Mouse (Mus musculus) Patski (cell line): ENCODE results near the gene Bcat1. TPM values are rescaled to one million over a fixed set of nuclear protein-coding genes. Genes with fewer than 3 reads are reported as not detected.

ENCODE experiments used
- ATAC-seq: fragments of 100-300 bp; one replicate; pipeline ENCODE4 v1.8.0; 2021
- CTCF ChIA-PET: fragments of 350-600 bp; sonication (Branson Sonifier 250); formaldehyde crosslinking; loops from one replicate; lab custom pipeline; 2022; ENCODE audit warnings: inconsistent platforms; lab: Charles Lee
- POLR2A ChIA-PET: fragments of 350-600 bp; sonication (Branson Sonifier 250); formaldehyde crosslinking; loops from one replicate; lab custom pipeline; 2022; ENCODE audit warnings: antibody characterized with exemption, inconsistent platforms; lab: Charles Lee
- DNase-seq: peaks from one replicate; pipeline ENCODE4 v3.0.0-alpha.2; 2011; ENCODE audit warnings: low read depth, low spot score
- H3K27me3 ChIP-seq: fragments of 371-371 bp; one replicate; pipeline ENCODE4 v1.5.1; 2021
- CTCF ChIP-seq: fragments of 100-300 bp; IDR thresholded peaks from one replicate; pipeline ENCODE4 v1.5.1; 2021
- in situ Hi-C: fragments of 300-500 bp; cut with MboI; formaldehyde crosslinking; loops from 3 replicates; pipeline ENCODE4 v1.11.1; 2018; ENCODE audit warnings: low pct_unique_long_range_greater_than_20kb, mixed read lengths
- polyA plus RNA-seq: library from polyadenylated mRNA; unstranded; gene quantifications from one replicate; pipeline ENCODE4 v1.2.3, GENCODE M21; 2021

Bcat1 gene
- polyA plus RNA-seq, 1 experiment from 2014 or later = 57.1 TPM

- DNase-seq = peak; percentile 34
- no peak for TF ChIP-seq CTCF
- peak; percentile 88 for ATAC-seq
- in situ Hi-C loops = no loop called here
- H3K27me3 ChIP-seq = no peaks in the 10 kb centered on the region
- CTCF ChIA-PET = no interaction called here
- POLR2A ChIA-PET = no interaction called here
These were observed 40.6 kb downstream of the Bcat1 start for GRCm38 (mm10) chr6:145035412-145035811.

GRCm38 (mm10) chr6:145030587-145030986 lies 45.4 kb downstream of the Bcat1 start:
- in situ Hi-C loops = no loop called here
- DNase-seq = no peak
- POLR2A ChIA-PET = no interaction called here

GRCm38 (mm10) chr6:145023990-145024389 lies 52.0 kb downstream of the Bcat1 start:
- TF ChIP-seq CTCF = no peak
- in situ Hi-C loops = no loop called here
- CTCF ChIA-PET = interaction anchor here (0.7 to 1.3 kb wide), 2 partner anchors 14 to 26 kb away, joined by 3 read pairs; no protein-coding TSS in a partner anchor
- H3K27me3 ChIP-seq = no peaks in the 10 kb centered on the region
- ATAC-seq (no peak), DNase-seq (no peak)
- POLR2A ChIA-PET = interaction anchor here (0.6 kb wide), 1 partner anchor 1867 kb away, joined by 3 read pairs; no protein-coding TSS in a partner anchor

More at GRCm38 (mm10) chr6:145030587-145030986, 45.4 kb downstream of the Bcat1 start:
- no peak for ATAC-seq
- no peak for TF ChIP-seq CTCF
- CTCF ChIA-PET = interaction anchor here (1.0 to 1.2 kb wide), 2 partner anchors 9 to 55 kb away, joined by 3 read pairs; no protein-coding TSS in a partner anchor
- H3K27me3 ChIP-seq = no peaks in the 10 kb centered on the region

- POLR2A ChIA-PET = no interaction called here
- in situ Hi-C loops = no loop called here
- TF ChIP-seq CTCF = peak; percentile 56
These were observed 52.8 kb downstream of the Bcat1 start for GRCm38 (mm10) chr6:145022966-145023725.

GRCm38 (mm10) chr6:145022349-145022748 lies 53.6 kb downstream of the Bcat1 start:
- DNase-seq (no peak), ATAC-seq (no peak)
- in situ Hi-C loops = no loop called here
- ChIA-PET POLR2A (no interaction called here), CTCF (interaction anchor here (1.2 to 1.7 kb wide), 6 partner anchors 8 to 172 kb away, joined by 3 to 4 read pairs (median 3); no protein-coding TSS in a partner anchor)
- no peaks in the 10 kb centered on the region for H3K27me3 ChIP-seq
- TF ChIP-seq CTCF = no peak

More at GRCm38 (mm10) chr6:145022966-145023725, 52.8 kb downstream of the Bcat1 start:
- CTCF ChIA-PET = interaction anchor here (1.2 to 1.7 kb wide), 5 partner anchors 11 to 171 kb away, joined by 3 to 4 read pairs (median 3); no protein-coding TSS in a partner anchor
- no peaks in the 10 kb centered on the region for H3K27me3 ChIP-seq
- DNase-seq (no peak), ATAC-seq (no peak)

GRCm38 (mm10) chr6:145020553-145020952 lies 55.4 kb downstream of the Bcat1 start:
- in situ Hi-C loops = no loop called here
- no peak for DNase-seq
- POLR2A ChIA-PET = no interaction called here
- no peak for TF ChIP-seq CTCF
- no peaks in the 10 kb centered on the region for H3K27me3 ChIP-seq
- CTCF ChIA-PET = no interaction called here
- ATAC-seq = no peak

GRCm38 (mm10) chr6:145018295-145018694 lies 57.7 kb downstream of the Bcat1 start:
- no peaks in the 10 kb centered on the region for H3K27me3 ChIP-seq
- in situ Hi-C loops = no loop called here
- ATAC-seq (no peak), DNase-seq (no peak)
- TF ChIP-seq CTCF = no peak
- ChIA-PET CTCF (interaction anchor here (2.2 kb wide), 1 partner anchor 9 kb away, joined by 6 read pairs; no protein-coding TSS in a partner anchor), POLR2A (no interaction called here)

GRCm38 (mm10) chr6:145017508-145017907 lies 58.5 kb downstream of the Bcat1 start:
- ATAC-seq = no peak
- no peak for TF ChIP-seq CTCF

GRCm38 (mm10) chr6:145016639-145017038 lies 59.3 kb downstream of the Bcat1 start:
- in situ Hi-C loops = no loop called here
- TF ChIP-seq CTCF = no peak
- no peaks in the 10 kb centered on the region for H3K27me3 ChIP-seq
- ChIA-PET POLR2A (no interaction called here), CTCF (interaction anchor here (2.2 kb wide), 1 partner anchor 8 kb away, joined by 6 read pairs; no protein-coding TSS in a partner anchor)
- no peak for ATAC-seq
- no peak for DNase-seq

More at GRCm38 (mm10) chr6:145017508-145017907, 58.5 kb downstream of the Bcat1 start:
- H3K27me3 ChIP-seq = no peaks in the 10 kb centered on the region
- DNase-seq = no peak
- in situ Hi-C loops = no loop called here
- CTCF ChIA-PET = interaction anchor here (1.2 to 2.2 kb wide), 2 partner anchors 8 to 20 kb away, joined by 3 to 6 read pairs; no protein-coding TSS in a partner anchor
- POLR2A ChIA-PET = no interaction called here

GRCm38 (mm10) chr6:145014944-145015343 lies 61.0 kb downstream of the Bcat1 start:
- in situ Hi-C loops = loop anchor here (5.0 kb wide), 1 partner anchor 172 kb away; no protein-coding TSS in a partner anchor
- TF ChIP-seq CTCF = peak; percentile 45
- no peak for ATAC-seq
- no peak for DNase-seq
- ChIA-PET POLR2A (interaction anchor here (0.6 kb wide), 1 partner anchor 1048 kb away, joined by 3 read pairs; no protein-coding TSS in a partner anchor), CTCF (no interaction called here)
- no peaks in the 10 kb centered on the region for H3K27me3 ChIP-seq

GRCm38 (mm10) chr6:145012699-145013098 lies 63.3 kb downstream of the Bcat1 start:
- ChIA-PET CTCF (interaction anchor here (1.5 kb wide), 1 partner anchor 10 kb away, joined by 4 read pairs; no protein-coding TSS in a partner anchor), POLR2A (no interaction called here)
- no peaks in the 10 kb centered on the region for H3K27me3 ChIP-seq
- DNase-seq = no peak
- TF ChIP-seq CTCF = no peak
- no peak for ATAC-seq
- in situ Hi-C loops = loop anchor here (5.0 kb wide), 1 partner anchor 175 kb away; no protein-coding TSS in a partner anchor
